Mouse (Mus musculus): Measurements from ENCODE around the gene Dbh.

GRCm38 (mm10) chr2:27210676-27211210 lies 45.7 kb downstream of the Dbh start:
- TF ChIP-seq CTCF (IDR thresholded peaks at IDR 0.05; ENCODE audit: extremely low read depth, insufficient read depth, insufficient read length, insufficient replicate concordance) (no peak), POLR2A (IDR thresholded peaks at IDR 0.05; ENCODE audit: low read depth, low read length) (no peak)

All from spleen, adult 2 months (tissue).